Mouse (Mus musculus) E14TG2a.4 (cell line): ENCODE data around the gene Vmn2r35.
"Not testable (repeated sequence)": the region's sequence is repeated elsewhere in the genome, so short reads cannot be mapped to it uniquely, and the experiment has no call there.

Experiments
- H3K27me3 ChIP-seq: 2 replicates; pipeline ENCODE4 v1.6.1; 2014; ENCODE audit warnings: low read length, control low read depth; ENCODE audit not compliant: insufficient read depth
- H3K36me3 ChIP-seq: 2 replicates; pipeline ENCODE4 v1.6.1; 2014; ENCODE audit warnings: low read length, control low read depth; ENCODE audit not compliant: insufficient read depth
- H3K4me1 ChIP-seq: replicated peaks from 2 replicates; pipeline ENCODE4 v1.6.1; 2014; ENCODE audit warnings: low read depth, low read length, control low read depth
- H3K4me3 ChIP-seq: replicated peaks from 2 replicates; pipeline ENCODE4 v1.5.1; 2014; ENCODE audit warnings: mild to moderate bottlenecking, low read length
- H3K9me3 ChIP-seq: 2 replicates; pipeline ENCODE4 v1.6.1; 2014; ENCODE audit warnings: low read length, control low read depth

Gene Vmn2r35

GRCm38 (mm10) chr7:7819767-7820166 lies at the start of gene Vmn2r35:
Gene Vmn2r35 (minus strand): TSS chr7:7819867.
- not testable (repeated sequence) for H3K9me3 ChIP-seq, H3K36me3 ChIP-seq, H3K27me3 ChIP-seq, H3K4me1 ChIP-seq, H3K4me3 ChIP-seq

- H3K9me3 ChIP-seq, H3K4me3 ChIP-seq, H3K36me3 ChIP-seq, H3K27me3 ChIP-seq, H3K4me1 ChIP-seq: not testable (repeated sequence)
Observed at GRCm38 (mm10) chr7:7794196-7794595, 25.5 kb downstream of the Vmn2r35 start.
